Mouse (Mus musculus) v-Abl transformed pro-B cells (cell line): ENCODE results near the gene Sspo.

ENCODE experiments used
- in situ Hi-C, 2 experiments: fragments of 400-800 bp; cut with MboI; formaldehyde crosslinking; loops; one replicate each; pipeline ENCODE4 v1.15.1; 2025; ENCODE audit not compliant: unreplicated experiment in 2 of 2

The Sspo gene

GRCm38 (mm10) chr6:48482501-48482900 lies 34.5 kb downstream of the Sspo start:
- in situ Hi-C loops, result no loop called here

GRCm38 (mm10) chr6:48487747-48488725 lies 40.0 kb downstream of the Sspo start:
- in situ Hi-C loops, result no loop called here

GRCm38 (mm10) chr6:48489741-48490140 lies 41.7 kb downstream of the Sspo start:
- in situ Hi-C loops, result no loop called here

GRCm38 (mm10) chr6:48491361-48491760 lies 43.3 kb downstream of the Sspo start:
- in situ Hi-C loops, result no loop called here

- in situ Hi-C loops, result no loop called here
Observed at GRCm38 (mm10) chr6:48493136-48493730, 45.2 kb downstream of the Sspo start.

- in situ Hi-C loops, result no loop called here
Observed at GRCm38 (mm10) chr6:48497521-48497920, 49.5 kb downstream of the Sspo start.

- in situ Hi-C loops, result no loop called here
Observed at GRCm38 (mm10) chr6:48503847-48504240, 55.8 kb downstream of the Sspo start.

GRCm38 (mm10) chr6:48504241-48504854 lies 56.3 kb downstream of the Sspo start:
- in situ Hi-C loops, result no loop called here

- in situ Hi-C loops, result no loop called here
Observed at GRCm38 (mm10) chr6:48508087-48508486, 60.1 kb downstream of the Sspo start.

GRCm38 (mm10) chr6:48510426-48510825 lies 62.4 kb downstream of the Sspo start:
- in situ Hi-C loops, result no loop called here

GRCm38 (mm10) chr6:48511861-48512260 lies 63.8 kb downstream of the Sspo start:
- in situ Hi-C loops, result no loop called here

GRCm38 (mm10) chr6:48524882-48525281 lies 76.9 kb downstream of the Sspo start:
- in situ Hi-C loops, result loop anchor here (25.0 kb wide), 2 partner anchors 437 to 538 kb away; partner anchors contain the start of gene Doxl2 (in 1 of the 2)

- in situ Hi-C loops, result loop anchor here (25.0 kb wide), 2 partner anchors 434 to 541 kb away; partner anchors contain the start of gene Doxl2 (in 1 of the 2)
Observed at GRCm38 (mm10) chr6:48527901-48528300, 79.9 kb downstream of the Sspo start.

- in situ Hi-C loops, result loop anchor here (25.0 kb wide), 2 partner anchors 433 to 542 kb away; partner anchors contain the start of gene Doxl2 (in 1 of the 2)
Observed at GRCm38 (mm10) chr6:48529261-48529660, 81.2 kb downstream of the Sspo start.

- in situ Hi-C loops, result loop anchor here (10.0 to 25.0 kb wide), 3 partner anchors 345 to 543 kb away; partner anchors contain the start of gene Doxl2 (in 1 of the 2)
Observed at GRCm38 (mm10) chr6:48529871-48530440, 81.9 kb downstream of the Sspo start.

- in situ Hi-C loops, result loop anchor here (10.0 to 25.0 kb wide), 3 partner anchors 346 to 544 kb away; partner anchors contain the start of gene Doxl2 (in 1 of the 2)
Observed at GRCm38 (mm10) chr6:48530862-48531261, 82.8 kb downstream of the Sspo start.

- in situ Hi-C loops, result loop anchor here (10.0 to 25.0 kb wide), 3 partner anchors 349 to 546 kb away; partner anchors contain the start of gene Doxl2 (in 1 of the 2)
Observed at GRCm38 (mm10) chr6:48533475-48533874, 85.4 kb downstream of the Sspo start.

- in situ Hi-C loops, result loop anchor here (5.0 to 25.0 kb wide), 4 partner anchors 107 to 548 kb away; partner anchors contain the start of gene Doxl2 (in 1 of the 2)
Observed at GRCm38 (mm10) chr6:48534913-48535312, 86.9 kb downstream of the Sspo start.

GRCm38 (mm10) chr6:48536091-48536490 lies 88.1 kb downstream of the Sspo start:
- in situ Hi-C loops, result loop anchor here (5.0 to 25.0 kb wide), 4 partner anchors 106 to 549 kb away; partner anchors contain the start of gene Doxl2 (in 1 of the 2)
